Mouse (Mus musculus): ENCODE results near the gene Stau1.
A peak's percentile ranks its signal among the peaks of the same experiment; 100 is the strongest.
"Not testable (repeated sequence)": the region's sequence is repeated elsewhere in the genome, so short reads cannot be mapped to it uniquely, and the experiment has no call there.

Stau1 gene

DNA sequence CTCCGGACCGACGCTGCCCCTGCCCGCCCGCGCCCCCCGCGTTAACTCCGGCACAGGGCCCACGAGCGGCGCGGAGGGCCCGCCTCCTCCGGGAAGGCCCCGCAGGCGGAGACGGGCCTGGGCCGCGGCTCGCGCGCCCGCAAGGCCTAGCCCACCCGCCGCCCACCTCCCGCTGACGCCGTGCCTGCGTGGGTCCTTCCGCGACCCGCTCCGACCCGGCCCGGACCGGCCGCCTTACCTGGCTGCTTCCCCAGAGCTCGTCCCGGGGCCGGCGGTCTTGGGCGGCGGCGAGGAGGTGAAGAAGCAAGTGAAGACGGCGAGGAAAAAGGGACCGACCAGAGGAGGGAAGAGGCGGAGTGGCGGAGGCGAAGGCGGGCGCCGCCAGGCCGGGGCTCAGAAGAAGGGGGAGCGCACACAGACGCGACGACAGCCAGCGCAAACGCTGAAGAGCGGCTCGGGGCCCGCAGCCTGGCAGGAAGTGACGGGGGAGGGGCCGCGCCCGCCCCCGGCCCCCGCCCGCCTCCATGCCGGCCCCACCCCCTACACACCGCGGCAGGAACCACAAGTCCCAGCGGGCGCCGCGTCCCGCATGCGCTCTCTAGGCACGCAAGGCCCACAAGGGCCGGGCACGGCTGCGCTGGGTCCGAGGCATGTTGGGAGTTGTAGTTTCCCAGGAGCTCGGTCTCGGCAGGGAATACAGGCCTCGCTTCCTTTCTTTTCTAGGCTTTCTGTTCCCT lies at the start of gene Stau1:
TSS of gene Stau1 (minus strand) at position 504 of the 737 bp plus-strand sequence.
- peak; percentile 97 for DNase-seq (ENCODE audit: low spot score)

DNA sequence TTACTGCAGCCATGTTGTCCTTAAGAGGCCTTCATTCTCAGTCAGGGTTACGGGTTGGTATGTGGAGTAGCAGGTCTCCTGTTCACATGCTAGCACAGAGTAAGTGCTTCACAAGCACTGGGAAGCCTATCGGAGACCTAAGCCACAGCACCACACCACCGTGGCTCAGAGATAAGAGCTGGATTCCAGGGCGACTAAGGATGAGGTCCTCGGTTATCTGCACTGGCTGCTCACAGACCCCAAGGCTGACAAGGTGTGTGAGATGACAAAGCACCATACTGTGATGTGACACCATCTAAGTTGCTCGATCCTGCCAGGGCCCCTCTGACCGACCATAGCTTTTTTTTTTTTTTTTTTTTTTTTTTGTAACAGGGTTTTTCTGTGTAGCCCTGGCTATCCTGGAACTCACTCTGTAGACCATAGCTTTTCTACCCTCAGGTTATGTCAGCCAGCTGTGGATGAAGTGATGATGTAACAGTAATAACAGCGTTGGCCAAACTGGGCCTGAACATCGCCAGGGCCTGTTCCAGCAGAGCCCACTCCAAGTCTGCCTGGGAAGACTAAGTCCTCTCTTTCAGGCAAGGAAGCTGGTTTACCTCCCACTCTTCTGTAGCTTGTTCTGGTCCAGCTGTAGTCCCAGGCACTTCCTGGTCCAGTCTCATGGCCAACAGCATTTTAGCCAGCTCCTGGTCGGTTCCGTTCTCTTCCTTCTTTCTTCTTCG lies 47.5 kb upstream of the Stau1 start:
- no peak for DNase-seq (ENCODE audit: low spot score)

DNA sequence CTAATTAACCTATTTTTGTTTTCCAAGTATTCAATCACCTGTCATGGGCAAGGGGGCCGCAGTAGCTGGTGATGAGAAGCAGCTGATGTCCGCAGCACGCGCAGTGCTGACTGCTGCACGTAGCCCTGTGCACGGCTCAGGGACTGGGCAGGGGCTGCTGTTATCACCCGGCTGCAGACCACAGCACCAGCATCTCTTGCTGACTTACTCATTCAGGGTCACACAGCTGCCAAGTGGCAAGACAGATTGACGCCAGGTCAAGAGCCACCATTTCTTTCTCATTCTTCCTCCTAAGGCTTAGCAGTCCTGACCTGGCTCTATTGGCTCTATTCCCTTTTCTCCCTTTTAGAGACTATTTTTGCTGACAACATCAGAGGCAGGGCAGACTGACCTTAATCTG lies 43.3 kb upstream of the Stau1 start:
- no peak for DNase-seq (ENCODE audit: low spot score)

DNA sequence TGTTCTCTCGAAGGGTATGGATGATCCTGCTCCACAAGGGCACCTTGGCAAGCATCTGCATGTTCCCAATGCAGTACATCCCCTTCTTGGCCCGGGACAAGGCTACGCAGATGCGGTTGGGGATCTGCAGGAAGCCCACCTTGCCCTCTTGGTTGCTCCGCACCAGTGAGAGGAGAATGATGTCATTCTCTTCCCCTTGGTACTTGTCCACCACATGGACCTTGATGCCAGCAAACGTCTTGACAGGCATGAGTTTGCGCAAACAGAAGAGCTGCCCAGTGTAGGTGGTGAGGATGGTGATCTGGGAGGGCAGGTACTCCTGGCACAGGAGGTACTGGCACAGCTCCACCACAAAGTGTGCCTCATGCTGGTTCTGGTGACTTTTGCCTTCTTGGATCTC lies 42.6 kb upstream of the Stau1 start:
- no peak for DNase-seq (ENCODE audit: low spot score)

- no peak for DNase-seq (ENCODE audit: low spot score)
Observed at GRCm38 (mm10) chr2:167038297-167038696, 42.2 kb upstream of the Stau1 start.

- no peak for DNase-seq (ENCODE audit: low spot score)
Observed at GRCm38 (mm10) chr2:167037710-167038109, 41.6 kb upstream of the Stau1 start.

GRCm38 (mm10) chr2:167030507-167030906 lies 34.4 kb upstream of the Stau1 start:
- no peak for DNase-seq (ENCODE audit: low spot score)

- no peak for DNase-seq (ENCODE audit: low spot score)
Observed at GRCm38 (mm10) chr2:167028553-167028952, 32.5 kb upstream of the Stau1 start.

DNA sequence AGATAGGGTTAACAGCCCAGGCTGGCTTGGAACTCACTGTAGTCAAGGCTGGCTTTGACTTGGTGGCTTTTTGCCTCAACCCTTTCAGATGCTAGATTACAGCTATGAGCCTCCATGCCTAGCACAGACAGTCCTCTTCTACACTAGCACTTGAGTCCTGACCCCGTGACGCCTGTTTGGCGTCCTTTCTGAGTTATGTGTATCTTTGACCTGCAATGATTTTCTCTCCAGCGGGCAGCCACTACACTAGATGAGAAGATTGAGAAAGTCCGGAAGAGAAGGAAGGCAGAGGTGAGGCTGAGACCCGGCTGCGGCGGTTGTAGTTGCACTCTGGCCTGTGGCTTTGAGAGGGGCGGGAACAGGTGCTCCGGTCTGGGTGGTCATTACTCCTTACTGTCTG lies 23.3 kb upstream of the Stau1 start:
- DNase-seq (ENCODE audit: low spot score): no peak

GRCm38 (mm10) chr2:167015382-167015718 lies 19.3 kb upstream of the Stau1 start:
- no peak for DNase-seq (ENCODE audit: low spot score)

DNA sequence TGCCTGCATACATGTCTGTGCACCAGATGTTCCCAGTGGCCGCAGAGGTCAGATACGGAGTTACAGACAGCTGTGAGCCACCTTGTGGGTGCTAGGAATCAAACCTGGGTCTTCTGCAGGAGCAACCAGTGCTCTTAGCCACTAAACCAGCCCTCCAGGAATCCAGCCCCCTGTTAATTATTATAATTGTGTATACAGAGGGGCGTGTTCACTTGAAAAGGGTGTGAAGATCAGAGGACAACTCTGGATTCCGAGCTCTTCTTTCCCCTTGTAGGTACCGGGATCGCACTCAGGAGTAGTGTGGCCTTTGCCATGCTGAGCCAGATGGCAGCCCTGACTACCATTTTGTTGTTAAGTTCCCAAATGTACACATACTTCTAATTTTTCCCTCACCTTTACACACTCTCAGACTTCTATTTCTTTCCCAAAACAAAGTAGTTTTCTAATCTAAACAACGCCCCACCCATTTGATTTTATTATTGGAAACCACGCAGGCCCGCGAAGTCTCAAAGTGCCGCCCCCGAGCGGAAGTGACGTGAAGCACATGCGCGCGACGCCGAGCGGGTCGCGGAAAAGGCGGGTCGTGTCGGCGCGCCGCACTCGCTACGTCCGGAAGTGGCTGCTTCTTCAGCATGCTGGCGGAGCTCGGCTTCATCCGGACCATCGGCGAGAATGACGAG lies 18.7 kb upstream of the Stau1 start, which contains the start of gene Ddx27:
TSS of gene Ddx27 (plus strand) at position 492 of the 680 bp plus-strand sequence.
- DNase-seq (ENCODE audit: low spot score): peak; percentile 92

DNA sequence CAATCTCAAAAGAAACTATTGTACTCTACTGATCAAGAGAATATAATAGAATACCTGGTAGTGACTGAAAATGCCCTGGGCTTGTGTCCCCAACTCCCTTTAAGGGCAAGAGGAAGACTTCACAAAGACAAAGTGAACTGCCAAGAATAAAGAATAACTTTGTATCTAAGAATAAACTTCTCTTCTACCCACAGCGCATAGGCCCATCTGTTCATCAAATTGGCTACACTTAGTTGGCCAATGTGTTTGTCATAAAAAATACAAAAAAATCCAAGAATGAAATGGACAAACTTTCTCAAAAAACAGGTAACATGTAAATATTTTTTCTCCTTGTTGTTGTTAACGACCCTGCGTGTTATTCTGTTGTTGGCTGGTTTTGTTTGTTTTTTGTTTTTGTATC lies 14.4 kb upstream of the Stau1 start:
- no peak for DNase-seq (ENCODE audit: low spot score)

DNA sequence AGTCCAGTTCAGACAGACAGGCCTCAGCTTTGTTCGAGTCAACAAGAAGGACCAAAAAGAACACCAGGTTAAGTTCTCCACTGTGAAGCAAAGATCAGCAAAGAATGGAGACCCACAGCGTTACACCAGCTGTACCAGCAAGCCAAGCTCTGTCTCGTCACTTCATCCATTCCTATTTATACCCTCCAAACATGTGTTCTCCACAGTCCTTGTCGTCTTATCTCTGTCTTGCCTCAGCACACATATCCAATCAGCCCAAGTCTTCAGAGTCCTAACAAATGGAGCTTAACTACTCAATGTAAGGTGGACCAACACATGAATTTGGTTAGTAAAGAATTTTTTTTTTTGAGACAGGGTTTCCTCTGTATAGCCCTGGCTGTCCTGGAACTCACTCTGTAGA lies 13.4 kb upstream of the Stau1 start:
- DNase-seq (ENCODE audit: low spot score): no peak

DNA sequence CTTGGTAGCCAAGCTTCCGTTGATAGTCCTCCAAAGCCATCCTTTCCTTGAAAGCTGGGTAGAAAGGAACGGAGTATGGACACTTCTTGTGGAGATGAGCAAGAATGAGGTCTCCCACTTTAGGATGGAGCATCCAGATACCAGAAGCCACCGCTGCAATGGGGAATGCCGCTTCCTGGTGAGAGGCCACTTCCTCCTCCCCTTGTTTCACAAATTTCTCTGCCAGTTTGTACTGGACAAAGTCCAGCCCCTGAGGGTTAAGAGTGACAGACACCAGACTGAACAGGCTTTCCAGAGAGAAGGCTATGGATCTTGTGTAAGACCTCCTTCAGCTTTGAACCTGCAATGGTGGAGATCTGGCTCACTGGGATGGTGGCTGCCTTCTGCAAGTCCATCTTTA lies 11.5 kb upstream of the Stau1 start:
- not testable (repeated sequence) for DNase-seq (ENCODE audit: low spot score)

- DNase-seq (ENCODE audit: low spot score): no peak
Observed at GRCm38 (mm10) chr2:167007001-167007491, 10.9 kb upstream of the Stau1 start.

DNA sequence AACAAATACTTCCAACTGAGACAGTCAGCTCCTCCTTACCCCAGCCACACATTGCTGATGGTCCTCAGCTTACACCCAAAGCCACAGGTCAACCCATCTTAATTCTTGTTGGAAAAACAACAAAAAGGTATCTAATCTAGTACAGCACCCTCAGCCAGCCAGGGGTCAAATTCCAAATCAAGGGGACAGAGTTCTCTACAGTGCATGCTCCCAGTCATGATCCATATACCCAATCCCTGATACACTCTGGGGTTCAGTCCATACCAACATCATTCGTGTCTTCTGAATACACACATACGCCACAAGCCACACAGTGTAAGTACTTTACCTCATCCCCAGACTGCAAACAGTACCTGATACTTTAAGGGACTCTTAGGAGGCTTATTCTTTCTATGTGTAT lies 10.3 kb upstream of the Stau1 start:
- no peak for DNase-seq (ENCODE audit: low spot score)

- peak; percentile 84 for DNase-seq (ENCODE audit: low spot score)
Observed at GRCm38 (mm10) chr2:167004099-167004854, 8.2 kb upstream of the Stau1 start.

DNA sequence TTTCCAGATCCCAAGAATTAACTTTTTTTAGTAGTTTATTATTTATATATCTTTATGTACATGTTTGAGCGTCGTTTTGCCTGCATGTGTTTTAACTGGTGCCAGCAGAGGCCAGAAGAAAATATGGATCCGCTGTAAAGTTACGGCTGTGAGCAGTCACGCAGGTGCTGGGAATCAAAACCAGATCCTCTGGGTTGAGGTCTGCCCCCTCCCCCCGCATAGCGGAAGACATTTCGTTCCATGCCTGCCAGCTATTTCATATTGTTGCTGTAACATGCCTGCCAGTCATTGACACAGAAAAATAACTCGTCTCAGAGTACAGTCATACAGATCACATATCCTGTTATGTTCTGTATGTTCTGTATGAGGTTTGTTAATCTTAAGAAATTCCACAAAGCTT lies 5.4 kb upstream of the Stau1 start:
- DNase-seq (ENCODE audit: low spot score): no peak

- DNase-seq (ENCODE audit: low spot score): no peak
Observed at GRCm38 (mm10) chr2:166996533-166996894, 415 bp upstream of the Stau1 start.

GRCm38 (mm10) chr2:166995021-166995795 lies 891 bp downstream of the Stau1 start:
- DNase-seq (ENCODE audit: low spot score): peak; percentile 23

GRCm38 (mm10) chr2:166991945-166992344 lies 4.2 kb downstream of the Stau1 start:
- DNase-seq (ENCODE audit: low spot score): no peak

Measured in layer of hippocampus, adult 11-12 months (tissue).